Mouse (Mus musculus): ENCODE measurements around the gene Actg1.

Gene Actg1

GRCm38 (mm10) chr11:120347791-120348683 is at the start of gene Actg1:
Gene Actg1 (minus strand): TSS chr11:120348542.
- peak; percentile 73 to 80 for DNase-seq (ENCODE audit: low spot score in 2 of 2)

GRCm38 (mm10) chr11:120397602-120398001 is 49.3 kb upstream of the Actg1 start:
- no peak for DNase-seq (ENCODE audit: low spot score in 2 of 2)

GRCm38 (mm10) chr11:120395661-120396060 is 47.3 kb upstream of the Actg1 start:
- DNase-seq (ENCODE audit: low spot score in 2 of 2), result no peak

- no peak for DNase-seq (ENCODE audit: low spot score in 2 of 2)
Observed at GRCm38 (mm10) chr11:120388580-120388979, 40.2 kb upstream of the Actg1 start.

- no peak for DNase-seq (ENCODE audit: low spot score in 2 of 2)
Observed at GRCm38 (mm10) chr11:120387157-120387556, 38.8 kb upstream of the Actg1 start.

- DNase-seq (ENCODE audit: low spot score in 2 of 2), result no peak
Observed at GRCm38 (mm10) chr11:120386632-120387031, 38.3 kb upstream of the Actg1 start.

- peak; percentile 47 to 67 for DNase-seq (ENCODE audit: low spot score in 2 of 2)
Observed at GRCm38 (mm10) chr11:120382509-120382908, 34.2 kb upstream of the Actg1 start.

- DNase-seq (ENCODE audit: low spot score in 2 of 2), result no peak
Observed at GRCm38 (mm10) chr11:120381157-120381556, 32.8 kb upstream of the Actg1 start.

- DNase-seq (ENCODE audit: low spot score in 2 of 2), result no peak
Observed at GRCm38 (mm10) chr11:120380271-120380670, 31.9 kb upstream of the Actg1 start.

GRCm38 (mm10) chr11:120378611-120379540 is 30.5 kb upstream of the Actg1 start, which contains the start of gene Faap100:
Gene Faap100 (minus strand): TSS chr11:120378764.
- DNase-seq (ENCODE audit: low spot score in 2 of 2), result peak; percentile 82 to 83

- no peak for DNase-seq (ENCODE audit: low spot score in 2 of 2)
Observed at GRCm38 (mm10) chr11:120378031-120378610, 29.8 kb upstream of the Actg1 start.

GRCm38 (mm10) chr11:120377337-120377736 is 29.0 kb upstream of the Actg1 start:
- no peak for DNase-seq (ENCODE audit: low spot score in 2 of 2)

GRCm38 (mm10) chr11:120376302-120377160 is 28.2 kb upstream of the Actg1 start:
- DNase-seq (ENCODE audit: low spot score in 2 of 2), result no peak

GRCm38 (mm10) chr11:120375324-120375723 is 27.0 kb upstream of the Actg1 start:
- DNase-seq (ENCODE audit: low spot score in 2 of 2), result no peak

GRCm38 (mm10) chr11:120373820-120374586 is 25.7 kb upstream of the Actg1 start:
- DNase-seq (ENCODE audit: low spot score in 2 of 2), result no peak

- no peak for DNase-seq (ENCODE audit: low spot score in 2 of 2)
Observed at GRCm38 (mm10) chr11:120373025-120373424, 24.7 kb upstream of the Actg1 start.

GRCm38 (mm10) chr11:120369656-120370055 is 21.3 kb upstream of the Actg1 start:
- peak; percentile 50 to 55 for DNase-seq (ENCODE audit: low spot score in 2 of 2)

- no peak for DNase-seq (ENCODE audit: low spot score in 2 of 2)
Observed at GRCm38 (mm10) chr11:120366443-120367027, 18.2 kb upstream of the Actg1 start.

- no peak for DNase-seq (ENCODE audit: low spot score in 2 of 2)
Observed at GRCm38 (mm10) chr11:120362891-120363290, 14.5 kb upstream of the Actg1 start.

- no peak for DNase-seq (ENCODE audit: low spot score in 2 of 2)
Observed at GRCm38 (mm10) chr11:120361295-120361694, 13.0 kb upstream of the Actg1 start, which contains the start of gene Fscn2. Gene Fscn2 (plus strand): TSS chr11:120361534.
